Mouse (Mus musculus): ENCODE results near the gene Plaur. TPM values are rescaled to one million over a fixed set of nuclear protein-coding genes. Genes with fewer than 3 reads are reported as not detected.
A peak's percentile ranks its signal among the peaks of the same experiment; 100 is the strongest.
"Not testable (repeated sequence)": the region's sequence is repeated elsewhere in the genome, so short reads cannot be mapped to it uniquely, and the experiment has no call there.

Gene Plaur
- polyA plus RNA-seq, 1 experiment: 3.0 TPM

DNA sequence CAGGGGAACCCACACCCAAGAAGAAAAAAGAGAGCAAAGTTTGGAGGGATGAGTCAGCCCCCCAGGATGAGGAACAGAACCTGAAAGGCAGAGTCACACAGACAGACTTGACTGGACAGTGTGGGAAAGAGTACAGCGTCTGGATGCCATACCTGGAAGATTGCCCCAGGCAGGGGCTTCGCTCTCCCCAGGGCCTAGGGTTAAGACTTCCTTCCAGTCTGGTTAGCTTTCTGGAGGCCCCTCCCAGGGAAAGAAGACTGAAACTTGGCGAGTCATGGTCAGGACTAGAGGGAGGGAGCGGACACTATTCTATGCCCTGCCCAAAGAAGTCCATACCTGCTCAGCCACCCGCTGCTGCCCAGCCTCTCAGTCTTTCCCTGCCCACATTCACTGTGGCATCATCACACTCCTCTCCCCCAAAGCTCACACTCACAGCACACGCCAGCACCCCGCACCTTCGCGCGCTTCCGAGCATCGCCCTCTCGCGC, 18.7 kb downstream of the Plaur start:
- Histone ChIP-seq H3K4me1 (ENCODE audit: control insufficient read depth, insufficient read depth, insufficient read length, low read length) (peaks cover 3% of the 10 kb centered on the region; the same call in 1 of the 2 replicates), H3K4me3 (ENCODE audit: insufficient read depth, low read depth, low read length) (peak overlapping the region; percentile 66), H3K27ac (replicated peaks; ENCODE audit: low read depth, low read length) (no peak overlapping the region)

DNA sequence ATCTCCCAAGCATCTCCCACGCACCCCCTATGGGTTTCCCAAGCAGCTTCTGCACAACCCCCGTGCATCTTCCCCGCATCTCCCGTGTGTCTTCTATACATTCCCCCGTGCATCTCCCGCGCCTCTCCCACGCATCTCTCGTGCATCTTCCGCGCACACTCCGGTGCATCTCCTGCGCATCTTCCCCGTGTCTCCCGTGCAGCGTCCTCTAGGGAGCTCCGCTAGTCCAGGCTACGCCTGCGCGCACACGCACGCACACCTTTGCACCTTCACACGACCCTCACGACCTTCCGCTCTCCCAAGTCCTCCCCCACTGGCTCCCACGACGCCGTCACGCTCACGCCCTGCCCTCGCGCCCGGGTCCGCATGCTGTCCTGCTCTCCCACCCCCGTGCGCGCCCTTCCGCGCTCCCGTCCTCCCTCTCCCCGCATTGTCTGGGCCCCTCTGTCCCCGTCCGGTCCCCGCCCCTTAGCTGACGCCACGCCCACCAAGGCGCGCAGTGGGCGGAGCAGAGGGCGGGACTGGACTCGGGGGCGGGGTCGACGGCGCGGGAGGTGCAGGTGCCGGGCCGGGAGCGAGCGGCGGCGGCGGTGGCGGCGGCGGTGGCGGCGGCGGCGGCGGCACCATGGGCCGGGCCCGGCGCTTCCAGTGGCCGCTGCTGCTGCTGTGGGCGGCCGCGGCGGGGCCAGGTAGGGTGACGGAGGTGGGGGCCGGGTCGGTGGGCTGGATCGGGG, 19.4 kb downstream of the Plaur start, which contains the start of gene Cadm4:
Gene Cadm4 (plus strand): TSS at position 550 of the 734 bp plus-strand sequence.
- no peak within 1 kb of the TSS for H3K27ac ChIP-seq (replicated peaks; ENCODE audit: low read depth, low read length)
- peaks cover 3% of the 10 kb centered on the region; the same call in 1 of the 2 replicates for H3K4me1 ChIP-seq (ENCODE audit: control insufficient read depth, insufficient read depth, insufficient read length, low read length)
- H3K4me3 ChIP-seq (ENCODE audit: insufficient read depth, low read depth, low read length): peak within 1 kb of the TSS; percentile 66

DNA sequence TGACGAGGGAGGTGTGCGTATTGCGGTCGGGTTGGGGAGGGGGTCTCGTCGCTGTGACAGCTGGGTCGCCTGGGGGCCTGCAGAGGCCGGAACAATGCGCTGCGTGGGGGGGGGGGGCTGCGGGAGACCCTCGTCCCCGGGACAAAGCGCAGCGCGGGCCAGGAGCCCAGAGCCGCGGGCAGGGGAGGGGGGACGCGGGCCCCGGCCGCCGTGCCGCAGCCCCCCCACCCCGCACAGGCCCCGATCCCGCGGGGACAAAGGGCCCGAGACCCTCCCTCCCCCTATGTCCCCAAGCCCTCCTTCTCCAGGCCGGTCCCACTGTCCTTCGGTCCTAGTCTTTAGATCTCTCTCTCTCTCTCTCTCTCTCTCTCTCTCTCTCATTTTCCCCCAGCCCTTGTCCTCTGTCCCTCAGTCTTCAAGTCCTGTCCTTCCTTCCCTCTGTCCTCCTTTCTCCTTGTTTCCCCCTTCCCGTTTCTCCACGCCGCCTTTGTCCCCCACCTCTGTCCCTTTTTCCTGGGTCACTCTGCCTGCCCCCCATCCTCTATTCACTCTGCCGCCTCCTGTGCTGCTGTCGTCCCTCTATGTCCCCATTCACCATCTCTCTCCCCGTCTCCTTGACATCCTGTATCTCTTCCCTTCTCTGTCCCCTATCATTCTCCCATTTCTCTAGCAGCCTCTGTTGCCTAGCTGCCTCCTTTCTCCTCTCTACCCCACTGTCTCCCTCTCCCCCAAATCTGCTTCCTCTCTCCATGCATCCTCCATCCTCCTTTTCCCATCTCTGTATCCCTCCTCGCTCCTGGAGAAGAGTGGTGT, 20.1 kb downstream of the Plaur start:
- peaks cover 3% of the 10 kb centered on the region; the same call in 1 of the 2 replicates for H3K4me1 ChIP-seq (ENCODE audit: control insufficient read depth, insufficient read depth, insufficient read length, low read length)
- 0 out of 2 replicates have a peak overlapping the region, but pooled peaks have one; percentile 12 for H3K4me3 ChIP-seq (ENCODE audit: insufficient read depth, low read depth, low read length)
- no peak overlapping the region for H3K27ac ChIP-seq (replicated peaks; ENCODE audit: low read depth, low read length)

DNA sequence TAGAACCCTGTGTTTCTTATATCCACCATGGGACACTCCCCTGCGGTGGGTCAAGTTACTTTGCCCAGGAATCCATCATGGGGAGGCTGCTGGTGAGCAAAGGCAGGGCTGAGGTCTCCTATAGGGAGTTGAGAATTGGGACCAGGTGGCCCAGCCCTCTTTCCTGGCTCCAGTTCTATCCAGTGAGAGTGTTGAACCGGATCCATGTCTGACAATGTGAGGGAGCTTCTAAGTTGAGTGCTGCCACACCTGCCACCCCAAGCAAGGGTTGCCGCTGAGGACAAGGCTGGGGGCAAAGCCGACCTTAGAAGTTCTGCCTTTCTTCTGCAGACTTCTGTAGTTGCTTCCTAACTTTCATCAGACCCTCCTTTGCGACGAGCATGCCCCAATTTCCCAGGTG, 21.0 kb downstream of the Plaur start:
- not testable (repeated sequence) for H3K4me3 ChIP-seq (ENCODE audit: insufficient read depth, low read depth, low read length); H3K27ac ChIP-seq (replicated peaks; ENCODE audit: low read depth, low read length); H3K4me1 ChIP-seq (ENCODE audit: control insufficient read depth, insufficient read depth, insufficient read length, low read length)

DNA sequence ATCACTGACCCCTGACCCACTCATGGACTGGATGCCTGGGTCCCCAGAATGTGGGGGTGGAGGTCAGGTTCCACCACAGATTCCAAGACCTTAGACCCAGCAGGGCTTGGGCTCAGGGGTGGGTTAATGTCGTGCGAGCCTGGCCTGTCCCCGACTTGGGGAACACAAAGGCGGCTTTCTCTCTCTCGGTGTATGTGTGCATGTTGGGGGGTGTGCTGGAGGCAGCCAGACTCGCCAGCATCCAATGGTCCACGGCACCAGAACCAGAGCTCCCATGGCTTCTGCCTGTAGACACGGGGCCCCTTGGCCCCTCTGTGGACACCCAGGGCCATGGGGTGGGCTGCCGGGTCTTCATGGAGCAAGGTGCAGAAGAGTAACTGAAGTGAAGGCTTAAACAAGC, 23.2 kb downstream of the Plaur start:
- no peak overlapping the region for H3K4me3 ChIP-seq (ENCODE audit: insufficient read depth, low read depth, low read length)

DNA sequence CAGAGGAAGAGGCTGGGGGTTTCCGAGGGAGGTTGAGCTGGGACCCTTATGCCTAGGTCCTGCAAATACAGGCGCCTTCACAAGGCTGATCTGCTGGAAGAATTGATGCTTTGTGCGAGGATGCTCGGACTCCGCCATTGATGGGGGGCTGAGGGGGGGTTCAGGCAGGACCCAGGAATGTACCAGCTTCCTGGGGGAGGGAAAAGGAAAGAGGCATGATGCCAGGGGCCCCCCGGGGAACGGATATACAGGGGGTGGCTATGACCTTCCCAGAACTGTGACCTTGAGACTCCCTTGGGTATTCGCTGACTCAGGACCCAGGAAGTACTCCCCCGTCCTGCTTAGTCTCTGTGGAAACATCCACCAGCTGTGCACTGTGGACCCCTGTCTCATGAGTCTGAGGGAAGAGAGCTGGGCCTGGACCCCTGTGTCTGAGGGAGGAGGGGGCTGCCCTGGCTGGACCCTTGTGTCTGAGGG, 24.4 kb downstream of the Plaur start:
- H3K4me3 ChIP-seq (ENCODE audit: insufficient read depth, low read depth, low read length): no peak overlapping the region
- H3K27ac ChIP-seq (replicated peaks; ENCODE audit: low read depth, low read length): no peak overlapping the region

More for the DNA sequence above, 23.2 kb downstream of the Plaur start:
- no peak overlapping the region for H3K27ac ChIP-seq (replicated peaks; ENCODE audit: low read depth, low read length)
- H3K4me1 ChIP-seq (ENCODE audit: control insufficient read depth, insufficient read depth, insufficient read length, low read length): peaks cover 3% of the 10 kb centered on the region; the same call in 1 of the 2 replicates

DNA sequence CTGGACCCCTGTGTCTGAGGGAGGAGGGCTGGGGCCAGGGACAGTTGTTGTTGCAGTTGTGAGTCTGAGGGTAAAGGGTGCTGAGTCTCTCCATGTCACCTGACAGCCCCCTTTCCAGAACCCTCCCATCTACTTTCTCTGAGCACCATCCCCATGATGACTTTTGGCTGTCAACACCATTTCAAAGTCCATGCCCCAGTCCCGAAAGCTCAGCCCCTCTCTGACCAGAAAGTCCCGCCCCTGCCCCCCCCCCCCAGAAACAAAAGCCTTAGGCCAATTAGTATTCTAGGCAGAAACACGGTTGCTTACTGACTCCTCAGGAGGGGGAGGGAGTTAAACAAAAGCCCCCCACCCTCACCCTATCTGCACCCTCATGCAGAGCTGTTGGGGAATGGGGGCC, 25.1 kb downstream of the Plaur start:
- Histone ChIP-seq H3K4me3 (ENCODE audit: insufficient read depth, low read depth, low read length) (no peak overlapping the region), H3K4me1 (ENCODE audit: control insufficient read depth, insufficient read depth, insufficient read length, low read length) (no peaks in the 10 kb centered on the region), H3K27ac (replicated peaks; ENCODE audit: low read depth, low read length) (no peak overlapping the region)

More for the DNA sequence above, 24.4 kb downstream of the Plaur start:
- H3K4me1 ChIP-seq (ENCODE audit: control insufficient read depth, insufficient read depth, insufficient read length, low read length): no peaks in the 10 kb centered on the region; the same call in 1 of the 2 replicates

DNA sequence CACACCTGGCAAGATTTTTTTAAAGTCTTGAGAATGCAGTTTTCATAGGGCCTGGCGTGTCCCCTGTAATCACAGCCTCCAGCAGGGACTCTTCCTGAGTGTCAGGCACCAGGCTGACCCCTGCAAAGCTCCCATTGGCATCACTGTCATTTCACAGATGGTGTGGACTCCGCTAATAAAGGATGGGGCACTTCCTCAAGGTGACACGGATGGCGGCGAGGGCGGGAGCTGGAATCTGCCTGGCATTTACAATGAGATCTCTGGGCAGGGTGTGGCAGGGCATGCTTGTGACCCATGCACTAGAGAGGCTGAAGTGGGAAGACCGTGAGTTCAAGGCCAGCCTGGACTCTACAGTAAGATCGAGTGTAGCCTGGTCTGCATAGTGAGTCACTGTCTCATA, 26.0 kb downstream of the Plaur start:
- H3K27ac ChIP-seq (replicated peaks; ENCODE audit: low read depth, low read length): no peak overlapping the region
- no peak overlapping the region for H3K4me3 ChIP-seq (ENCODE audit: insufficient read depth, low read depth, low read length)
- no peaks in the 10 kb centered on the region for H3K4me1 ChIP-seq (ENCODE audit: control insufficient read depth, insufficient read depth, insufficient read length, low read length)

DNA sequence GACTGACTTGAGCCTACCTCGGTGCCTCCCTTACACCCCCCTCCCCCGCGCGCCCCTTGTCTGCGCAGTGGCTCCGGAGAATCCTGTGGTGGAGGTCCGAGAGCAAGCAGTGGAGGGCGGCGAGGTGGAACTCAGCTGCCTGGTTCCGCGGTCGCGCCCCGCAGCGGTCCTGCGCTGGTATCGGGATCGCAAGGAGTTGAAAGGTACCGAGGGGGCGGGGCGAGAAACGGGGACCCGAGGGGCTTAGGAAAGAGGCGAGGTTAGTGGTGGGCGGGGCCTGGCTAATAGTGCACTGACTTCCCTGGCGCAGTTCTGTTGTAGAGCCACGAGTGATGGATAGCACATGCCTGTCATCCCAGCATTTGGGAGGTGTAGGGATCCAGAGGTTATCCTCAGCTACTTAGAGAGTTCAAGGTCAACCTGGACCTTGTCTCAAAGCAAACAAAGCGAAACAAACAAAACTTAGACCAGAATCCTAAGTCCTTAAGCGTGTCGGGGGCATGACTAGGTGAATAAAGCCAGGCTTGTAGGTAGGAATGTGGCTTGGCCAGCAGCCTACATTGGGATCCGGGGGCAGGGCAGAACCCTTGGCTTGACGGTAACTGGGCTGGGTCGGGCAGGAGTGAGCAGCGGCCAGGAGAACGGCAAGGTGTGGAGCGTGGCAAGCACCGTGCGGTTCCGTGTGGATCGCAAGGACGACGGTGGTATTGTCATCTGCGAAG, 37.7 kb downstream of the Plaur start:
- Histone ChIP-seq H3K4me1 (ENCODE audit: control insufficient read depth, insufficient read depth, insufficient read length, low read length) (no peaks in the 10 kb centered on the region), H3K4me3 (ENCODE audit: insufficient read depth, low read depth, low read length) (no peak overlapping the region; the same call in 1 of the 2 replicates), H3K27ac (replicated peaks; ENCODE audit: low read depth, low read length) (no peak overlapping the region)

DNA sequence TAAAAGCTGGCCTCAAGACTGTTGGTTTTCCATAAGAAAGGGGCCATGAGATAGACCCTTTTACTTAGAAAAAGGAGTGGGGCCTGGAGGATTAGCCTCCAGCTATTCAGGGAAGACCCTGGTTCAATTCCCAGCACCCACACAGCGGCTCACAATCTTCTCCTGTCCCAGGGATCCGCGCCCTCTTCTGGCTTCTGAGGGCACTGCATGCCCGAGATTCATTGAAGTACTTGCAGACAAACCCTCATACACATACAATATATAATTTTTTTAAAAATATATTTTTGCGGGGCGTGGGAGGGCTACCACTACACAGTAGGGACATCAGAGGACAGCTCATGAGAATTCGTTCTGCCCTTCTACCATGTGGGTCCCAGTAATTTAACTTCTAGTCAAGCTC, 38.6 kb downstream of the Plaur start:
- no peak overlapping the region for H3K27ac ChIP-seq (replicated peaks; ENCODE audit: low read depth, low read length)
- peaks cover 5% of the 10 kb centered on the region; the same call in 1 of the 2 replicates for H3K4me1 ChIP-seq (ENCODE audit: control insufficient read depth, insufficient read depth, insufficient read length, low read length)
- H3K4me3 ChIP-seq (ENCODE audit: insufficient read depth, low read depth, low read length): no peak overlapping the region

DNA sequence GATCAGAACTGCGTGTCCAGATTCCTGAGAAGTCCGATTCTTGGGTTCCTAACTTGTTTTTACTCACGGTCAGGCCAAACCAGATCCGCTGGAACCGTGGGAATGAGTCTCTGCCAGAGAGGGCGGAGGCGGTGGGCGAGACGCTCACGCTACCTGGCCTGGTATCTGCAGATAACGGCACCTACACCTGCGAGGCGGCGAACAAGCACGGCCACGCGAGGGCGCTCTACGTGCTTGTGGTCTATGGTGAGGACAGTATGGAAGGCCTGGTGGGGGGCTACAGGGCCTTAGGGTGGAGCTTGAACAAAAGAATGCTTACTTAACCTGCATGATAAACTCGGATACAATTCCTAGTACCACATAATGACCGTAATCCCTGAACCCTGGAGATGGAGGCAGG, 39.2 kb downstream of the Plaur start:
- Histone ChIP-seq H3K4me1 (ENCODE audit: control insufficient read depth, insufficient read depth, insufficient read length, low read length) (peaks cover 5% of the 10 kb centered on the region; the same call in 1 of the 2 replicates), H3K27ac (replicated peaks; ENCODE audit: low read depth, low read length) (no peak overlapping the region), H3K4me3 (ENCODE audit: insufficient read depth, low read depth, low read length) (no peak overlapping the region)

DNA sequence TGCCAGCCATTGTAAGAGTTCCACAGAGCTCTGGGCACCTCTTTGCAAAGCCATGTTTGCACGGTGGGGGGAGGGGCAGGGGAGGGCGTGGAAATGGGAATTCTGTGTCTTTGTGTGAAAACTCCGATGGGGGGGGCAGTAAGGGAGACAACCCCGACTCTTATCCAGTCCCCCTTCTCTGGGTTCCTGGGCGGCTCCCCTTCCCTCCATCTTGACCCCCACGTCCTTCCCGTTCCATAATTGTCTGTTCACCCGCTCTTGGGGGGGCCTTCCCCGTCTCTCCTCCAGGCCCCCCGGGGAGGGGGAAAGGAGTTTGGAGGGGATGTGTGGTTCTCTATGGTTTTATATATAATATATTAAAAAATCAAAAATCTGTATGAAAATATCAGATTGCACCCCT, 41.7 kb downstream of the Plaur start:
- H3K4me3 ChIP-seq (ENCODE audit: insufficient read depth, low read depth, low read length): no peak overlapping the region
- H3K27ac ChIP-seq (replicated peaks; ENCODE audit: low read depth, low read length): no peak overlapping the region

DNA sequence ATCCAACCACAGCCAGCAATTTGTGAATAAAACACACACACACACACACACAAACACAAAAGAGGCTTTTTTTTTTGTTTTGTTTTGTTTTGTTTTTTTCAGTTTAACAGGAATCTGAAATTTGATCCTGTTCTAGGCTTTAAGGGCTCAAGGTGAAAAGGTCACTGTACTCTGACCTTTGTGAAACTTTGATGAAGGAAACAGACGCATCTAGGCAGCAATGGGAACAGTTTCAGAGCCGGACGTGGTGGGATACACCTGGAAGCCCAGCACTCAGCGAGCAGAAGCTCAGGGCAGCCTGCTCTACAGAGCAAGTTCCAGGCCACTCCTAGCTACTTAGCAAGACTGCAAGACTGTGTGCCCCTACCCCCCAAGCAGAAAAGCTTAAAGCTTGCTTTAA, 42.6 kb downstream of the Plaur start:
- no peak overlapping the region for H3K4me3 ChIP-seq (ENCODE audit: insufficient read depth, low read depth, low read length)
- no peak overlapping the region for H3K27ac ChIP-seq (replicated peaks; ENCODE audit: low read depth, low read length)
- peaks cover 5% of the 10 kb centered on the region; the same call in 1 of the 2 replicates for H3K4me1 ChIP-seq (ENCODE audit: control insufficient read depth, insufficient read depth, insufficient read length, low read length)

More for the DNA sequence above, 41.7 kb downstream of the Plaur start:
- peaks cover 5% of the 10 kb centered on the region; the same call in 1 of the 2 replicates for H3K4me1 ChIP-seq (ENCODE audit: control insufficient read depth, insufficient read depth, insufficient read length, low read length)

DNA sequence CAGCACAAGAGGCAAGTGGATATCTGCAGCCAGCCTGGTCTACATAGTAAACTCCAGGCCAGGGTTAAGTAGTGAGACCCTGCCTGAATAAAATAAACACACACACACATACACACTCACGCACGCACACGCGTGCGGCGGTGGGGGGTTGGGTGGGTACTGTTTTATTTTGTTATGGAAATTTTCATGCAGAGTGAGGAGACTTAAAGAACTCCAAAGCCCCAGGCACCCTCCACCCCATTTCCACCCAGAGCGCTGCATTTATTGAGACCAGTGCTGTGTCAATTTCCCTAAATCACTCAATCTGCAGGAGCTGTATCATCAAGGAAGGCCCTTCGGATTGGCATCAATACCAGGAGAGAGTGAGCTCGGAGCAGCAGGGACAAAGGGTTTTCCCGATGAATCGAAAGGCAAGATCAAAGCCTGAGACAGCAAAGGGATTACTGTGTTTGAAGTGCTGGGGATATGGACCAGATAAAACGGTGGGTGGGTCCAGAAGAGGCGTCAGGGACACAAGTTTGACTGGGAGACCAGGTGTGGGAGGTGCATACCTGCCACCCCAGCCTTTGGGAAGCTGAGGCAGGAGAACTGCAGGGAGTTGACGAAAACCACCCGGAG, 43.3 kb downstream of the Plaur start:
- peak overlapping the region; percentile 5; the same call in 1 of the 2 replicates for H3K27ac ChIP-seq (replicated peaks; ENCODE audit: low read depth, low read length)
- peaks cover 5% of the 10 kb centered on the region; the same call in 1 of the 2 replicates for H3K4me1 ChIP-seq (ENCODE audit: control insufficient read depth, insufficient read depth, insufficient read length, low read length)
- peak overlapping the region; percentile 27; the same call in 1 of the 2 replicates for H3K4me3 ChIP-seq (ENCODE audit: insufficient read depth, low read depth, low read length)
